Mouse (Mus musculus) spleen, adult 2 months (tissue): ENCODE data around the gene Mmd.

Source experiments
- CTCF ChIP-seq: fragments of 200-500 bp; IDR thresholded peaks from 2 replicates; pipeline ENCODE4 v1.5.1; 2011; ENCODE audit warnings: mild to moderate bottlenecking, inconsistent platforms; ENCODE audit not compliant: insufficient read depth, insufficient read length, insufficient replicate concordance; ENCODE audit errors: extremely low read depth
- POLR2A ChIP-seq: fragments of 200-500 bp; IDR thresholded peaks from 2 replicates; pipeline ENCODE4 v1.6.1; 2011; ENCODE audit warnings: low read depth, low read length, inconsistent platforms

DNA sequence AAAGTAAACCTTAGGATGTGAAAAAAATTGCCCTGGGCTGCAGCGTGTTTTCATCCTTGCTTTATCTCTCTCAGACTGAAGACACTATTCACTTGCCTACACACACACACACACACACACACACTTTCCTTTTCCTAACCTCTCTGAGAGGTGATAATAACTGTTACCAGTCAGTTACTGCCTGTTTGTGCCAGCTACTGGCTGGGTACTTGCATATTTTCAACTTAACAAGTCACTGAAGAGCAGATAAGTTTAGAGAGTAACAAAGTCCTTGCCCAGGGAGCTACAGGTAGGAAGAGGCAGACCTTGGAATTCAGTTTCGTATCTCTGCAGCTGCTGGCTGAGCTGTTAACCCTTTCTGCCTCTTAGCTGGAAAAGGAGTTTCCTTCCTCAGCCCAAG lies 2.7 kb downstream of the Mmd start:
- TF ChIP-seq POLR2A (no peak), CTCF (no peak)
